Mouse (Mus musculus) megakaryocyte-erythroid progenitor cell, adult 5-6 weeks (primary cell): Measurements from ENCODE around the gene Cd300a. TPM values are rescaled to one million over a fixed set of nuclear protein-coding genes. Genes with fewer than 3 reads are reported as not detected.

Experiments
- ATAC-seq: replicated peaks from 2 replicates; pipeline ENCODE4 v1.8.0; 2016; ENCODE audit warnings: mild to moderate bottlenecking, inconsistent platforms; ENCODE audit not compliant: severe bottlenecking, poor library complexity, low FRiP score, low TSS enrichment
- total RNA-seq, 2 experiments: library from RNA; stranded (forward) in 1 of 2; stranded (reverse) in 1 of 2; fragments of 200-1000, 215-1000 nt in 1 of 2; fragments of >200 nt in 1 of 2; fragmentation: Nextera tagmentation in 1 of 2; gene quantifications; 2 replicates each; pipeline ENCODE4 v1.2.3; 2014 to 2017

The Cd300a gene
- total RNA-seq (2014; fragmentation: Nextera tagmentation) (0.52 and 1.9 TPM in 2 replicates), total RNA-seq (2017) (1.3 and 5.7 TPM in 2 replicates)

GRCm38 (mm10) chr11:114889991-114890518 is at the start of gene Cd300a:
TSS of gene Cd300a (plus strand) at chr11:114890041.
- peak; percentile 24; the same call in 1 of the 2 replicates for ATAC-seq

- ATAC-seq, result 0 out of 2 replicates have a peak, but pooled peaks have one; percentile 11
Observed at GRCm38 (mm10) chr11:114843818-114844463, 45.9 kb upstream of the Cd300a start.

GRCm38 (mm10) chr11:114844464-114845220 is 45.2 kb upstream of the Cd300a start:
- no peak for ATAC-seq

GRCm38 (mm10) chr11:114846336-114846735 is 43.5 kb upstream of the Cd300a start:
- no peak for ATAC-seq

- ATAC-seq, result no peak
Observed at GRCm38 (mm10) chr11:114847008-114847407, 42.8 kb upstream of the Cd300a start.

- ATAC-seq, result no peak
Observed at GRCm38 (mm10) chr11:114849572-114849971, 40.3 kb upstream of the Cd300a start.

- no peak for ATAC-seq
Observed at GRCm38 (mm10) chr11:114850066-114850451, 39.8 kb upstream of the Cd300a start.

GRCm38 (mm10) chr11:114850452-114851268 is 39.2 kb upstream of the Cd300a start, which contains the start of gene Gprc5c:
TSS of gene Gprc5c (plus strand) at chr11:114851152.
- no peak for ATAC-seq

GRCm38 (mm10) chr11:114851269-114851607 is 38.6 kb upstream of the Cd300a start:
- ATAC-seq, result no peak

- ATAC-seq, result 0 out of 2 replicates have a peak, but pooled peaks have one; percentile 12
Observed at GRCm38 (mm10) chr11:114851608-114852310, 38.1 kb upstream of the Cd300a start.

- no peak for ATAC-seq
Observed at GRCm38 (mm10) chr11:114852311-114853173, 37.3 kb upstream of the Cd300a start.

- ATAC-seq, result no peak
Observed at GRCm38 (mm10) chr11:114853174-114853838, 36.5 kb upstream of the Cd300a start.

GRCm38 (mm10) chr11:114854581-114854980 is 35.3 kb upstream of the Cd300a start:
- no peak for ATAC-seq

- no peak for ATAC-seq
Observed at GRCm38 (mm10) chr11:114856125-114856524, 33.7 kb upstream of the Cd300a start.

- ATAC-seq, result no peak
Observed at GRCm38 (mm10) chr11:114858641-114859040, 31.2 kb upstream of the Cd300a start.

GRCm38 (mm10) chr11:114861057-114861456 is 28.8 kb upstream of the Cd300a start:
- no peak for ATAC-seq

GRCm38 (mm10) chr11:114862687-114863086 is 27.2 kb upstream of the Cd300a start:
- no peak for ATAC-seq
